Mouse (Mus musculus) midbrain, embryonic 11.5 days (tissue): ENCODE results near the gene Wnt7b. TPM values are rescaled to one million over a fixed set of nuclear protein-coding genes. Genes with fewer than 3 reads are reported as not detected.

Experiments used
- ATAC-seq: fragments of 200-750 bp; cut with Nextera tagmentation; 2 replicates; pipeline ENCODE4 v1.8.0; 2017; ENCODE audit warnings: moderate TSS enrichment, moderate library complexity; ENCODE audit not compliant: low FRiP score
- DNase-seq: peaks from one replicate; pipeline ENCODE4 v3.0.0; 2015; ENCODE audit warnings: low spot score; ENCODE audit errors: missing footprints
- H3K27ac ChIP-seq: fragments of 300-500 bp; sonication (generic); 2 replicates; pipeline ENCODE4 v1.5.1; 2014; ENCODE audit warnings: low read depth, low read length
- H3K27me3 ChIP-seq: fragments of 300-500 bp; sonication (generic); 2 replicates; pipeline ENCODE4 v1.6.1; 2014; ENCODE audit warnings: mild to moderate bottlenecking, low read length, moderate library complexity, mixed read lengths; ENCODE audit not compliant: control insufficient read depth, insufficient read depth
- H3K36me3 ChIP-seq: fragments of 300-500 bp; sonication (generic); 2 replicates; pipeline ENCODE4 v1.6.1; 2014; ENCODE audit warnings: mild to moderate bottlenecking, low read length, moderate library complexity, mixed read lengths; ENCODE audit not compliant: control insufficient read depth, insufficient read depth
- H3K4me1 ChIP-seq: fragments of 300-500 bp; sonication (generic); 2 replicates; pipeline ENCODE4 v1.6.1; 2014; ENCODE audit warnings: low read length; ENCODE audit not compliant: control insufficient read depth, insufficient read depth
- H3K4me2 ChIP-seq: fragments of 300-500 bp; sonication (generic); 2 replicates; pipeline ENCODE4 v1.6.1; 2014; ENCODE audit warnings: mild to moderate bottlenecking, moderate library complexity
- H3K4me3 ChIP-seq: fragments of 300-500 bp; sonication (generic); 2 replicates; pipeline ENCODE4 v1.5.1; 2014; ENCODE audit warnings: low read depth, low read length
- H3K9ac ChIP-seq: fragments of 300-500 bp; sonication (generic); 2 replicates; pipeline ENCODE4 v1.6.1; 2014; ENCODE audit warnings: low read length
- H3K9me3 ChIP-seq: fragments of 300-500 bp; sonication (generic); 2 replicates; pipeline ENCODE4 v1.6.1; 2016; ENCODE audit warnings: low read length; ENCODE audit not compliant: control insufficient read depth
- WGBS: fragments of 180-500 bp; shearing (Covaris S2); extraction: QIAGEN DNeasy Blood & Tissue Kit; methylation state at CpG from one replicate; pipeline ENCODE4 v1.1.7; 2014; 5-methylcytosine and 5-hydroxymethylcytosine counted together
- polyA plus RNA-seq: library from polyadenylated mRNA; unstranded; fragments of >200 nt; fragmentation: Nextera tagmentation; extraction: Ambion mirVana; gene quantifications from 2 replicates; pipeline ENCODE4 v1.2.1, GENCODE M21; 2014

The Wnt7b gene
- polyA plus RNA-seq, 1 experiment from 2014 or later: 44.3 TPM

DNA sequence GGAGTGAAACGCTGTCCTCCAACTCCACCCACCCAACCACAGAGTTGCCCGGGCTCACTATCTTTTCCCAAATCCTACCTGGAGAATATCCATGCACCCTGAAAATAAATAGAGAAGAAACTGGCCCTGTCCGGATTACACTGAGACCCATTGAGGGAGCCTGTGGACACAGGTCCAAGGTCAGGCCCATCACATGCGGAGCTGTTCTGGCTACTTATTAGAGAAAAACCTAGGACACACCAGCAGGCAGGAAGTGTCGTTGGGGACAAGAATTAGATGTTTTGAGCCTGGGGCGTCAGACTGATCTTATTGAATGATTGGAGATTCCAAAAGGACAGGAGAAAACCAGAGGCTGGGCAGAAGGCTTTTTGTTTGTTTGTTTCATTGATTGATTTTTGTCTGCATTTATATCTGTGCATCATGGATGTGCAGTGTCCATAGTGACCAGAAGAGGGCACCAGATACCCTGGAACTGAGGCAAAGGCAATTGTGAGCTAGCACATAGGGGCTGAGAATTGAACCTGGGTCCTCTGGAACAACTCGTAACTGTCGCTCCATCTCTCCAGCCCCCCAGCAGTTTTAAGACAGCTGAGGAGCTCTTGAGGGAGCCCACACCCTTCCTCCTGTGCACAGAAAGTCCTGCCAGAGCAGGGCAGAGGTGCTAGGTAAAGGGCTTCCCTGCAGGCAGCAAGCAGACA, 30.5 kb upstream of the Wnt7b start:
- Histone ChIP-seq H3K36me3 (no peaks in the 10 kb centered on the region), H3K9ac (no peak overlapping the region), H3K27ac (no peak overlapping the region), H3K27me3 (peaks cover 24% of the 10 kb centered on the region), H3K4me2 (no peak overlapping the region), H3K4me1 (no peaks in the 10 kb centered on the region), H3K9me3 (no peaks in the 10 kb centered on the region), H3K4me3 (no peak overlapping the region)
- ATAC-seq (no peak), DNase-seq (no peak)
- 75% methylated on average over 8 of the region's 8 CpGs for WGBS

DNA sequence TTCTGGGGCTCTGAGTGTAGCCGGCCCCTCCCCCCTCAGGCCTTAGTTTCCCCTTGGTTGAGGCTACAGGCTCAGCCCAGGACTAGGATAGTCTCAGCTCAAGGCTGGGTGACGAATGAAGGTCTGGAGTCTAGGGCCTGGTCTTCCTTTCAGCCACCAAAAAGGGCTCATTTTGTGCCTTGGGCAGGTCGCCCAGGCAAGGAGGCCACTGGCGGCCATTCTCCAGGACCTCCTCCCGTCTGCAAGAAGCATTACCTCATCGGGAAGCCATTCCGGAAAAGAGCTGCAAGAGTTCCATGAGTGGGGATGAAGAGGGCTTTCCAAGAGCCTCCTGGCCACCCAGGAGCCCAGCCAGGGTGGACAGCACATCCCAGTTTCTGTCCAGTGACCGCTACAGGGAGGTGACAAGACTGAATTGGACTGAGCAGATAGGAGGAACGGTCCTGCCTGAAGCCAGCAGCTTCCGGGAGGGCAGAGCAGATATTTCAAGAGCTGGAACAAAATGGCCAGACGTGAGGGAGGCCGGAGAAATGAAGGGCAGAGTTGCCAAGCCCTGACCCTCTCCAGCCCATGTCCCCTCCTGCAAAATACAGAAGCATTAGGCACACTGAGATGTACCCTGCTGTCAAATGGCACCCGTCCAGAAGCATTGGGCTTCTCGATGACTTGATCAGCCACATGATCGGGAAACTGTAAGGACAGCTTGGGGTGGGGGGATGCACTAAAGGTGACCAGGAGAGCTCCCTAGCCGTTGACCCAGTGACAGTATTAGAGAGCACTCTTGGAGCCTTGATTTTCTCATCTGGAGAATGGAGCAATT, 29.6 kb upstream of the Wnt7b start:
- Histone ChIP-seq H3K36me3 (no peaks in the 10 kb centered on the region), H3K4me2 (no peak overlapping the region), H3K9ac (no peak overlapping the region), H3K9me3 (no peaks in the 10 kb centered on the region), H3K27me3 (peaks cover 22% of the 10 kb centered on the region), H3K4me3 (no peak overlapping the region), H3K27ac (no peak overlapping the region), H3K4me1 (no peaks in the 10 kb centered on the region)
- ATAC-seq (no peak), DNase-seq (no peak)
- 83% methylated on average over 16 of the region's 16 CpGs for WGBS

DNA sequence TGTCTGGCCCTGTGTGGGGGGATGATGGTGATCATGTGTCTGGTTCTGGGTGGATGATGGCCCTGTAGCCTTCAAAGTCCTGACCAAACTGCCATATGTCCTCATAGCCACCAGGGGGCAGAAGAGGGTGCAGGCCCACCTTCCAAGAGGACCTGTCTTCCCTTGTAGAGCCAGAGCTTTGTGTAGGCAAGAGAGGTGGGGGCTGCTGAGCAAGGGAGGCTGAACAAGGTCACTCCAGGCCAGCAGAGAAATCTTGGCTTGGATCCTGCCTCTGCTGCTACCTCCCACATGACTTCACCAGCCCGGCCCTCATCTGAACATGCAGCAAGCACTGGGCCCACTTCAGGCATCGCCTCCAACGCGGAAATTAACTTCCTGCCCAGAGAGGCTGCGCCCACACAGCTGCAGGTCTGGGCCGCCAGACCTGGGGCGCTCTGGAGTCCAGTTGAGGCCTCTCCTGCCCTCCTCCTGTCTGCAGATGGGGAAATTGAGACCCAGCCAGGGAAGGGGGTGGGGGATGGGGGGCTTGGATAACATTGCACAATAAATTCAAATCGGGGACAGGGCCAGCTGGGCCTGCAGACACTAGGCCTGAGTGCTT, 28.4 kb upstream of the Wnt7b start:
- Histone ChIP-seq H3K9ac (no peak overlapping the region), H3K4me1 (no peaks in the 10 kb centered on the region), H3K9me3 (no peaks in the 10 kb centered on the region), H3K27ac (no peak overlapping the region), H3K4me3 (no peak overlapping the region), H3K36me3 (no peaks in the 10 kb centered on the region), H3K4me2 (no peak overlapping the region), H3K27me3 (peaks cover 16% of the 10 kb centered on the region)
- DNase-seq: peak; percentile 93
- WGBS: 80% methylated on average over 8 of the region's 8 CpGs
- peak; percentile 73; the same call in 1 of the 2 replicates for ATAC-seq

DNA sequence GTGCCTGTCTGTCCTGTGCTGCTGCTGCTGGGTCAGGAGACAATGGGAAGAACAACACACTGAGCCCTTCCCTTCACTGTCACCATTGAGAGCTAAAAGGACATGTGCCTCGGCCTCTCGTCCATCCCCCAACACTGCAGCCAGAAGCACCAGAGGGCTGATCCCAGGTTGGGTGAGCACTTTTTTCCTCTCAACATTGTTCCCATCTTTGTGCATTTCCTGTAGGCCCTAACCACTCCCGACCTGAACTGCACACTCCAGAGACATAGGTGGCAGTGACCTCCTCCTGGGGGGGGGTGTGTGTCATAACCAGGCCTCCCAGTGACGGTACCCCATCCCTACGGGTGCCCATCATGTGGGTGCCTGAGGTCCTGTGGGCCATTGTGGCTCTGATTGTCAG, 27.8 kb upstream of the Wnt7b start:
- no peaks in the 10 kb centered on the region for H3K36me3 ChIP-seq
- H3K9me3 ChIP-seq: no peaks in the 10 kb centered on the region
- no peak overlapping the region for H3K4me2 ChIP-seq
- H3K27ac ChIP-seq: no peak overlapping the region
- ATAC-seq (peak; percentile 9; the same call in 1 of the 2 replicates), DNase-seq (no peak)
- H3K4me1 ChIP-seq: no peaks in the 10 kb centered on the region
- 71% methylated on average over 5 of the region's 5 CpGs for WGBS
- no peak overlapping the region for H3K4me3 ChIP-seq
- H3K9ac ChIP-seq: no peak overlapping the region
- peaks cover 10% of the 10 kb centered on the region for H3K27me3 ChIP-seq

DNA sequence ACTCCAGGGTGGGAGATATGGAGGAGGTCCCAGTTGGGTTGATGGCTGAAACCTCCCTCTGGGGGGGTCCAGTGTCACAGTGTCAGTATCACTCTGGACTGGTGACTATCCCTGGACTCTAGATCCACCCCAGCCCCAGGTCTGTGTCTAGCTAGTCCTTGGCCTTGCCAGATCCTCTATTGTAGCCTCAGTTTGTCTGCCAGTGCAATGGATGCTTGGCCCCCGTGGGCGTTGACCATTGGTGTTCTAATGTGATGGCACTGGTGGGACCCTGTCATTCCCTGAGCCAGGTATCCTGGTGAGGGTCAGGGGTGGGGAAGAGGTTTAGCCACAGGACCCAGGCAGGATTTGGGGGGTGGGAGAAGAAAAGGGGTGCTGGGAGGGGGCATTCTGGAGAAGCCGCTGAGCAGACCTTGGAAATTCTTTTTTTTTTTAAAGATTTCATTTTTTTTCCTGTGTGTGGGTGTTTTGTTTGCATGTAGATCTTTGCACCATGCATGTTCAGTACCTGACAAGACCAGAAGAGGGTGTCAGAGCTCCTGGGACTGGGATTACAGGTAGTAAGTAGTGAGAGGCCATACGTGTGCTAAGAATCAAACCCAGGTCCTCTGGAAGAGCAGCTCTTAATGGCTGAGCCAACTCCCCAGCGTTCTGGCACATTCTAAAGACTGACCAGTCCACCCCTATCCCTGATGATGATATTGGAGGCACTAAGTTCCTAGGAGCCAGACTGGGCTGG, 27.2 kb upstream of the Wnt7b start:
- H3K4me1 ChIP-seq: no peaks in the 10 kb centered on the region
- ATAC-seq (no peak), DNase-seq (peak; percentile 45)
- 84% methylated on average over 5 of the region's 5 CpGs for WGBS
- no peak overlapping the region for H3K27ac ChIP-seq
- H3K27me3 ChIP-seq: peaks cover 3% of the 10 kb centered on the region; the same call in 1 of the 2 replicates
- H3K9me3 ChIP-seq: no peaks in the 10 kb centered on the region
- no peak overlapping the region for H3K4me3 ChIP-seq
- no peak overlapping the region for H3K4me2 ChIP-seq
- no peaks in the 10 kb centered on the region for H3K36me3 ChIP-seq
- H3K9ac ChIP-seq: no peak overlapping the region

DNA sequence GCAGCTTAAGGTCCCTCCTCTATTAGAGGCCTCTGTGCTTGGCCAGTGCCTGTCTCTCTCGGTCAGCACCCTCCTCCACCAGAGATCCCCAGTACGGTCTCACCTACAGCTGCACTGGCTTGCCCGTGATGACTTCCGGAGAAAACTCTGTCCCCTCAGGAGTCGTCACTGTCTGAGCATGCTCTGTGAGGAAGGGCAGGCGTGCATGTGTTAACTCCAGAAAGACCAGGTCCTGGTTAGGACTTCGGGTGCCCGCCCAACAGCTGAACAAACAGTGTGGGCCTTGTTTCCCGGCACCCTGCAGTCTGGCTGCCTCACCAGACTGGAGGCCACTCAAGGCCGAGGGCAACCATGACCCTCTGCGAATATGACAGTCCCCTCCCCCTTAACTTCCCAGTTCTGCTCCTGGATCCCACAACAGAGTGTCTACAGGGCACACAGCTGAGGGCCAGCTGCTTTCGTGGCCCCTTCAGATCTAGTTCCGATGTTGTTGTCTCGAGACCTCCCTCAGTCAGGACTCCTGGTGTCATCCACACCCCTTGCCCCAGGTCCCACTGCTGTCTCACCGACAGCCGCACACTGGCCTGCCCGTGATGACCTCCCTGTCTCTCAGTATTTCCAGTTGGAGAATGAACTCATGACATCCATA, 23.8 kb upstream of the Wnt7b start:
- H3K4me3 ChIP-seq: no peak overlapping the region
- no peaks in the 10 kb centered on the region for H3K27me3 ChIP-seq
- no peaks in the 10 kb centered on the region for H3K36me3 ChIP-seq
- H3K9me3 ChIP-seq: no peaks in the 10 kb centered on the region
- no peak overlapping the region for H3K4me2 ChIP-seq
- no peak overlapping the region for H3K9ac ChIP-seq
- DNase-seq: peak; percentile 31
- H3K4me1 ChIP-seq: no peaks in the 10 kb centered on the region
- 71% methylated on average over 17 of the region's 17 CpGs for WGBS
- no peak overlapping the region for H3K27ac ChIP-seq
- ATAC-seq: no peak

DNA sequence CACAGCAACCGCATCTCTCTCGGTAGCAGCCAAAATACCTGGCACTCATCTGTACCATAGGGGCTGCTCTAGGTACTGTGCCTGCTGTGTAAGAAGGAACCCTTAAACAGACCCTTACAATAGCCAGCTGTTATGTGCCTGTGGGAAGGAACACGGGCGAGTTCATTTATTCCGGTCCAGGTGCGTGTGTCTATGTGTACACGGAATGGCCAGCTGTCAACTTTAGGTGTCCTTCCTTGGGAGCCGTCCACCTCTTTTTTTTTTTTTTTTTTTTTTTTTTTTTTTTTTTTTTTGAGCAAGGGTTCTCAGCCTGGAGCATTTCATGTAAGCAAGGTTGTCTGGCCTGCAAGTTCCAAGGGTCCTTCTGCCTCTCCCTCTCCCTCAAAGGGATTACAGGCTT, 22.7 kb upstream of the Wnt7b start:
- DNase-seq (no peak), ATAC-seq (no peak)
- H3K4me1 ChIP-seq: no peaks in the 10 kb centered on the region; the same call in 1 of the 2 replicates
- no peaks in the 10 kb centered on the region for H3K9me3 ChIP-seq
- WGBS: 90% methylated on average over 8 of the region's 8 CpGs
- H3K27ac ChIP-seq: no peak overlapping the region
- H3K27me3 ChIP-seq: no peaks in the 10 kb centered on the region
- H3K4me2 ChIP-seq: no peak overlapping the region
- no peaks in the 10 kb centered on the region for H3K36me3 ChIP-seq
- no peak overlapping the region for H3K4me3 ChIP-seq
- no peak overlapping the region for H3K9ac ChIP-seq

DNA sequence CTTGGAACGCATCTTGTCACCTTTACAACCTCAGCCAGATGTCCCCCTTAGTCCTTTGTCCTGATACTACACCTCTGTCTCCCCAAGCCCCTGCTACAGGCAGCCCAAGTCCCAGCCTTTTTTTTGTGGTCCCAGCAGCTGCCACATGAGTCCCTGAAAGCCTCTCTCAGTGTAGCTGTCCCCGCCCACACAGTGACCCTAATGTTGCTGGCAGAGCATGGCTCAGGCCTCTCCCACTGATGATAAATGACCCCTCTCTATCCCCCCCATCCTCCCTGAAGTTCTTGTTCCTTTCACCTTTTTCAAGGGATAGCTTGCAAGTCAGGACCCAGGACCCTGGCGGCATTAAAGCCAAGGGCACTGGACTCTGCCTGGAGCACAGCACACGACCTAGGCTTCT, 22.2 kb upstream of the Wnt7b start:
- no peak for DNase-seq
- no peak overlapping the region for H3K4me3 ChIP-seq
- H3K4me1 ChIP-seq: no peaks in the 10 kb centered on the region; the same call in 1 of the 2 replicates
- H3K27ac ChIP-seq: no peak overlapping the region
- H3K4me2 ChIP-seq: no peak overlapping the region
- no peaks in the 10 kb centered on the region for H3K27me3 ChIP-seq
- no peaks in the 10 kb centered on the region for H3K36me3 ChIP-seq
- no peaks in the 10 kb centered on the region for H3K9me3 ChIP-seq
- H3K9ac ChIP-seq: no peak overlapping the region
- WGBS: 79% methylated on average over 4 of the region's 4 CpGs
- ATAC-seq: no peak
